Mouse (Mus musculus) liver, embryonic 15.5 days (tissue): ENCODE measurements around the gene Map3k11. TPM values are rescaled to one million over a fixed set of nuclear protein-coding genes. Genes with fewer than 3 reads are reported as not detected.

Source experiments
- ATAC-seq: fragments of 200-750 bp; cut with Nextera tagmentation; 2 replicates; pipeline ENCODE4 v1.8.0; 2017; ENCODE audit warnings: moderate number of reproducible peaks, mild to moderate bottlenecking, moderate library complexity; ENCODE audit not compliant: insufficient read depth
- H3K27ac ChIP-seq: fragments of 300-500 bp; sonication (generic); replicated peaks from 2 replicates; pipeline ENCODE4 v1.5.1; 2015; ENCODE audit warnings: mild to moderate bottlenecking, inconsistent platforms
- H3K27me3 ChIP-seq: fragments of 300-500 bp; sonication (generic); 2 replicates; pipeline ENCODE4 v1.6.1; 2015; ENCODE audit warnings: mild to moderate bottlenecking, inconsistent platforms
- H3K36me3 ChIP-seq: fragments of 300-500 bp; sonication (generic); replicated peaks from 2 replicates; pipeline ENCODE4 v1.6.1; 2015; ENCODE audit warnings: moderate library complexity, mild to moderate bottlenecking, inconsistent platforms
- H3K4me1 ChIP-seq: fragments of 300-500 bp; sonication (generic); replicated peaks from 2 replicates; pipeline ENCODE4 v1.6.1; 2015; ENCODE audit warnings: inconsistent platforms
- H3K4me2 ChIP-seq: fragments of 300-500 bp; sonication (generic); 2 replicates; pipeline ENCODE4 v1.6.1; 2015; ENCODE audit warnings: moderate library complexity, mild to moderate bottlenecking, inconsistent platforms
- H3K4me3 ChIP-seq: fragments of 300-500 bp; sonication (generic); replicated peaks from 2 replicates; pipeline ENCODE4 v1.5.1; 2015; ENCODE audit warnings: mild to moderate bottlenecking, inconsistent platforms
- H3K9ac ChIP-seq: fragments of 300-500 bp; sonication (generic); 2 replicates; pipeline ENCODE4 v1.6.1; 2015; ENCODE audit warnings: moderate library complexity, mild to moderate bottlenecking, inconsistent platforms
- H3K9me3 ChIP-seq: fragments of 300-500 bp; sonication (generic); replicated peaks from 2 replicates; pipeline ENCODE4 v1.6.1; 2016; ENCODE audit warnings: inconsistent platforms
- WGBS: fragments of 180-500 bp; shearing (Covaris S2); methylation state at CpG from one replicate; pipeline ENCODE4 v1.1.7; 2015; ENCODE audit warnings: mixed read lengths; ENCODE audit not compliant: insufficient replicate concordance; 5-methylcytosine and 5-hydroxymethylcytosine counted together
- polyA plus RNA-seq: library from polyadenylated mRNA; unstranded; fragments of >200 nt; fragmentation: Nextera tagmentation; extraction: Ambion mirVana; gene quantifications from 2 replicates; pipeline ENCODE4 v1.2.1, GENCODE M21; 2015

Map3k11 gene
- polyA plus RNA-seq = 16.8 and 18.4 TPM in 2 replicates

DNA sequence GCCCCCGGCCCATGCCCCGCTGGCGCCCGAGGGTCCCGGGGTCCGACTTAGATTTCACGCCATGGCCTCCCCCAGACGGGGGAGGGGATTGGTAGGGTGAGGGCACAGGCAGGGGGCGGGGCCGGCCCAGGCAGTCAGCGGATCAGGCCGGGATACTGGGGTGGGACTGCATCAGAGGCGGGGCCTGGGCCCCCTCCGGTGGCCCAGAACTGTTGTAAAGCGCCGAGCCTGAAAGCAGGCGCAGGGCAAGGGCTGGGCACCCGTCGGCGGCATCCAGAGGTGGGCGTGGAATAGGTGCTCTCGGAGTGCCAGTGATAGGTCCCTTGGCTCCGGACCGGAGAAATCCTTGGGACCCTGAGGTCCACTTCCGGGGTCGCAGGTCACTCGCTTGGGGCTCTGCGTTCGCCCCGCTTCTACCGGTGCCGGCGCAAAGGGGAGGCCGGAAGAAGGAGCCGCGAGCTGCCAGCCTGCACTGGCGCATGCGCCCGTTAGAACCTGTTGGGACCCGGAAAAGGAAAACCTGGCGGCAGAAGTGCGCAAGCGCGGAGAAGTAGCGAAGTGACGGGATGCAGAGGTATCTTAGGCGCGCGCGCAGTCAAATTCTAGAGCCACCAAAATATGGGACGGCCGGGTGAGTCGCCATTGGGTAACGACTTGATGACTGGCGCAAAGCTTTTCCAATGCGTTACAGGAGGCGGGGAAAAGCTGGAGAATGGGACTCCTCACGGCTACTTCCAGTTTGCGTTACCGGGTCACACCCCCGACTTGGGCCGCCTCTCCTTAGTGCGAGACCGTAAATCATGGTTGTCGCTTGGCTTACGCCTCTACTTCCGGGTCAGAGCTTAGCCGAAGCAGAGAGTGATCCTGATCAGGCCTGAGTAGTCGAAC lies at the start of gene Map3k11, which contains the start of gene Pcnx3:
Gene Map3k11, plus strand, starts transcription at position 543 of the 888 bp plus-strand sequence.
Gene Pcnx3, minus strand, starts transcription at position 709 of the 888 bp plus-strand sequence.
- WGBS = under 1% methylated on average over 69 of the region's 69 CpGs
- peak within 1 kb of the TSS; percentile 95 for H3K27ac ChIP-seq
- peak within 1 kb of the TSS; percentile 84 for H3K4me3 ChIP-seq
- peaks cover 62% of the 10 kb centered on the region for H3K36me3 ChIP-seq
- H3K4me1 ChIP-seq = peaks cover 82% of the 10 kb centered on the region
- H3K9me3 ChIP-seq = no peaks in the 10 kb centered on the region
- H3K27me3 ChIP-seq = no peaks in the 10 kb centered on the region
- peak within 1 kb of the TSS; percentile 90 for H3K9ac ChIP-seq
- H3K4me2 ChIP-seq = peak within 1 kb of the TSS; percentile 99
- ATAC-seq = peak; percentile 82

GRCm38 (mm10) chr19:5640339-5640738 lies 48.2 kb upstream of the Map3k11 start:
- 86% methylated on average over 9 of the region's 9 CpGs for WGBS
- Histone ChIP-seq H3K36me3 (peaks cover 64% of the 10 kb centered on the region), H3K9me3 (no peaks in the 10 kb centered on the region), H3K4me2 (no peak overlapping the region), H3K27me3 (no peaks in the 10 kb centered on the region), H3K9ac (no peak overlapping the region), H3K27ac (no peak overlapping the region), H3K4me1 (peaks cover 49% of the 10 kb centered on the region), H3K4me3 (no peak overlapping the region)
- no peak for ATAC-seq

- Histone ChIP-seq H3K9ac (no peak overlapping the region), H3K4me1 (peaks cover 44% of the 10 kb centered on the region), H3K9me3 (no peaks in the 10 kb centered on the region), H3K36me3 (peaks cover 71% of the 10 kb centered on the region), H3K27ac (no peak overlapping the region), H3K4me3 (no peak overlapping the region), H3K27me3 (no peaks in the 10 kb centered on the region), H3K4me2 (no peak overlapping the region)
- no peak for ATAC-seq
- WGBS = 80% methylated on average over 17 of the region's 17 CpGs
Observed at GRCm38 (mm10) chr19:5641021-5641420, 47.5 kb upstream of the Map3k11 start.

DNA sequence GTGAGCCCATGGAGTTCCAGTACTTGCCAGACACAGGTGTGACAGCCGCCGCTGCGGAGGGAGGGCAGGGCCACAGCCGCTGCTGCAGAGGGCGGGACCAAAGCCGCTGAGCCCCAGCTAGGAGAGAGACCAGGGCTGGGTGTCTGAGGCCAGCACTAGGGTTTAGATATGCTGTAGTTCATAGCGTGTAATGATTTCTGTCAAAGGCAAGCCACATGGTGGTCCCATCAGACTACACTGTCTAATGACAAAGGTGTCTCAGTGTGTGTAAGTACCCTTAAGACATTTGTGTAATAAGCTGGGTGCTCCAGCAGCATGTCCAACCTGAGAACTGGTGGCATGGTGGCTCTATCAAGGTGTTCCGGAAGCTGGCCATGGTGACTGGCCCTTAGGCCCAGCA lies 46.9 kb upstream of the Map3k11 start:
- Histone ChIP-seq H3K36me3 (peaks cover 76% of the 10 kb centered on the region), H3K27ac (no peak overlapping the region)
- 84% methylated on average over 8 of the region's 8 CpGs for WGBS

DNA sequence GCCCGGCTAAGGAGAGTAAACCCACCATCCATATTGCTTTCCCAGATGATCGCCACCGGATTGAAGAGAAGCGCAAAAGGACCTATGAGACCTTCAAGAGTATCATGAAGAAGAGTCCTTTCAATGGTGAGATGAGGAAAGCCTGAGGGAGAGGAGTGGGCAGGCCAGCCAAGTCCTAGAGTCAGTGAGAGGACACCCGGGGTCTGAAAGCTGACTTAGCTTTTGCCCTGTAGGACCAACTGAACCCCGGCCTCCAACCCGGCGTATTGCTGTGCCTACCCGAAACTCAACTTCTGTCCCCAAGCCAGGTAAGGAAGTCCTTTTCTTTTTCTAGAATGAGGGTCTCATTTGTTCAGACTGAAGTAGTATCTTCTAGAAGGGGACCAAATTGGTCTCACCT lies 43.3 kb upstream of the Map3k11 start:
- no peak overlapping the region for H3K4me3 ChIP-seq
- peaks cover 75% of the 10 kb centered on the region for H3K36me3 ChIP-seq
- no peak overlapping the region for H3K4me2 ChIP-seq
- peaks cover 29% of the 10 kb centered on the region for H3K4me1 ChIP-seq
- 94% methylated on average over 9 of the region's 9 CpGs for WGBS
- no peak for ATAC-seq
- no peaks in the 10 kb centered on the region for H3K9me3 ChIP-seq
- H3K27me3 ChIP-seq = no peaks in the 10 kb centered on the region
- no peak overlapping the region for H3K27ac ChIP-seq
- H3K9ac ChIP-seq = no peak overlapping the region

More for the DNA sequence above, 46.9 kb upstream of the Map3k11 start:
- Histone ChIP-seq H3K27me3 (no peaks in the 10 kb centered on the region), H3K4me1 (peaks cover 38% of the 10 kb centered on the region), H3K4me3 (no peak overlapping the region), H3K9ac (no peak overlapping the region), H3K4me2 (no peak overlapping the region), H3K9me3 (no peaks in the 10 kb centered on the region)
- ATAC-seq = no peak

- Histone ChIP-seq H3K9ac (no peak overlapping the region), H3K36me3 (peaks cover 75% of the 10 kb centered on the region), H3K27ac (no peak overlapping the region), H3K9me3 (no peaks in the 10 kb centered on the region), H3K4me1 (peaks cover 32% of the 10 kb centered on the region), H3K4me3 (no peak overlapping the region), H3K4me2 (no peak overlapping the region), H3K27me3 (no peaks in the 10 kb centered on the region)
- no peak for ATAC-seq
- 80% methylated on average over 8 of the region's 8 CpGs for WGBS
Observed at GRCm38 (mm10) chr19:5646731-5647330, 41.7 kb upstream of the Map3k11 start.

DNA sequence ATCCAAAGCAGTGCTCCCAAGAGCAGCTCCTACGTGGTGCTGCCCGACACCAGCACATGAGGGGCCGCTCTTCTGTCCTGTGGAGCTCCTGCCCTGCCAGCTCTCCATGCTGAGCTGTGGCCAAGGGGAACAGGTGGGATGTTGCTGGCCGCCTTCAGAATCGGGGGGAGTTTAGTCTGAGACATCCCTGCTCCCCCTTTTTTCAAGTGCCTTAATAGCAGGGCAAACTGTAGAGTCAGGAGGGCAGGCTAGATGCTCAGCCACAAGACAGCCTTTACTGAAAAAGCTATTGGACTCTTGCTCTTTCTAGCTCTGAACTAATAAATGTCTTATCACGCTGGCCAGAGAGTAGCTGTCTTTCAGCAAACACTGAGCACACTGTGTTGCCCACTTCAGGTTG lies 40.8 kb upstream of the Map3k11 start:
- ATAC-seq = no peak
- Histone ChIP-seq H3K27ac (0 out of 2 replicates have a peak overlapping the region, but pooled peaks have one; percentile 9), H3K9me3 (no peaks in the 10 kb centered on the region), H3K4me1 (peaks cover 41% of the 10 kb centered on the region), H3K27me3 (no peaks in the 10 kb centered on the region), H3K36me3 (peaks cover 75% of the 10 kb centered on the region), H3K4me3 (no peak overlapping the region), H3K4me2 (no peak overlapping the region; the same call in 1 of the 2 replicates), H3K9ac (no peak overlapping the region)
- 90% methylated on average over 6 of the region's 6 CpGs for WGBS

DNA sequence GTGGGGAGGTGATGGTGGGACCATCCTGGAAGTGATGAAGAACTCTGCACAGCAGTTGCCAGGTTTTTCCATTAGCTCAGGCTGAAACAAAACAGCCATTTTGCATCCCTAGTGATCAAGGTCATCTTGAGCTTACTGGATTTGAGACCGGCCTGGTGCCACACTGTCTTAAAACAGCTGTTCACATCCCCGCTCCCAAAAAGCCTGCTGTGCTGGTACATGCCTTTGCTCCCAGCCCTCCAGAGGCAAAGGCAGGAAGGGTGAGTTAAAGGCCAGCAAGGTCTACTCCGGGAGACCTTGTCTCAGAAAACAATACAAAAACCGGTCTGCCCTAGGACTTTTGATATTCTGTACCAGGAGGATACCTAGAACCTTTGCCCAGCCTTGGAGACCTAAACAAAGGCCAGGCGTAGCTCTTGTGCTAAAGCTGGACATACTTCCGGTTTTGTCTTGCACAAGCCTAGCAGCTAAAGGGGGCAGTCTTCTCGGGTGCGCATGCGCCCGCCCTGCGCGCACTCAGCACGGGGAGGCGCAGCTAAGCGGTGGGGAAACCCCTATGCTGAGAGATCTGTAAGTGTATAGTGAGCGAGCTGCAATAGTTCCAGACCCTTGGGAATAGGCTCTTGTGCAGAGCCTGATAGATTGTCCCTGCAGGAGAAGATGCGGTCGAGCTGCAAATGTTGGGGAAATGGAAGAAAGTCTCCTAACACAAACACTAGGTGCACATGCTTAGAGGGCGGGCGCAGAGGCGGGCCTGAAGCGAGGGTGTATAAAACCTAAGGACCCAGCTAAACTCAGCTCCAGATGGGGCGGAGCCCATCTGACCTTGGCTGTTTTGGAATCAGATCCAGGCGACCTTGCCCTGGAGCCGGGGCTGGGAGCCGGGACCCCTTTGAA lies 39.9 kb upstream of the Map3k11 start:
- H3K9me3 ChIP-seq = no peaks in the 10 kb centered on the region
- H3K4me1 ChIP-seq = peaks cover 45% of the 10 kb centered on the region
- peak; percentile 75 for ATAC-seq
- peak overlapping the region; percentile 41 for H3K9ac ChIP-seq
- H3K27me3 ChIP-seq = no peaks in the 10 kb centered on the region
- peaks cover 76% of the 10 kb centered on the region for H3K36me3 ChIP-seq
- peak overlapping the region; percentile 72 for H3K4me2 ChIP-seq
- 8% methylated on average over 26 of the region's 26 CpGs for WGBS
- peak overlapping the region; percentile 46 for H3K4me3 ChIP-seq
- peak overlapping the region; percentile 74 for H3K27ac ChIP-seq

GRCm38 (mm10) chr19:5649298-5649741 lies 39.2 kb upstream of the Map3k11 start:
- peak overlapping the region; percentile 41 for H3K9ac ChIP-seq
- peak overlapping the region; percentile 46 for H3K4me3 ChIP-seq
- H3K4me2 ChIP-seq = peak overlapping the region; percentile 72
- no peaks in the 10 kb centered on the region for H3K27me3 ChIP-seq
- peak overlapping the region; percentile 73 for H3K27ac ChIP-seq
- peak; percentile 14 for ATAC-seq
- WGBS = 45% methylated on average over 6 of the region's 6 CpGs
- peaks cover 76% of the 10 kb centered on the region for H3K36me3 ChIP-seq
- no peaks in the 10 kb centered on the region for H3K9me3 ChIP-seq
- peaks cover 51% of the 10 kb centered on the region for H3K4me1 ChIP-seq

DNA sequence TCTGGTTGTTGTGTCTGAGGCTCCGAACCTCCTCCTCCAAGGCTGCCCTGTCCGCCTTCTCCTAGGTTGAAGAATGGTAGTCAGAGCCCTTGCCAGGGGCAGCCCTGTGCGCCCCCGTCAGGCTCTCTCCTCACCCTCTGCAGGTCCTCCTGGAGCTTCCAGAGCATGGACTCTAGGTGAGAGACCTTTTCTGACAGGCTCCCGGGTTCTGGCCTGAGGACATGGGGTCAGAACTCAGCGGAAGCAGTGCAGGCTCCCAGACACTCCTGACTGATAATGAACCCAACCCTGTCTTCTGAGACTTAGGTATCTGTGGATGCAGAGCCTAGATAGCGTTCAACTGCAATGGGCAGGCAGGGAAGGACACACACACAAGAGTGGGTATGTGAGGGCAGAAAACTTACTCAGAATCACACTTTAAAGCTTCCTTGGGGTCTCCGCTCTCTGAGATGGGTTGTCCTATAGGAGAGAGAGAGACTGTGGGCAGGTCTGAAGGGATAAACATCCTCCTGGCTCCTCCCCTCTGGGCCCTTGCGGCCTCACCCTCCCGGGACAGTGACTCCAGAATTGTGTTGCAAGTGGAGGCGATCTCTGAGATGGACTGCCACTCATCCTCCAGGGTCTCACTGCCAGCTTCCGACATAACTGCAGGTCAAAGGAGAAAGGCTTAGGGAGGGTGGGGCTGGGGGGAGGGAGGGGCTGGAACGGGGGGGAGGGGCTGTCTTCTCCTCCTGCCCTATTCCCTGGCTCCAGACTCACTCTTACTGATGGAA lies 36.9 kb upstream of the Map3k11 start:
- Histone ChIP-seq H3K4me2 (no peak overlapping the region), H3K27ac (peak overlapping the region; percentile 19), H3K4me1 (peaks cover 57% of the 10 kb centered on the region), H3K27me3 (no peaks in the 10 kb centered on the region), H3K4me3 (no peak overlapping the region), H3K9ac (no peak overlapping the region), H3K36me3 (peaks cover 77% of the 10 kb centered on the region), H3K9me3 (no peaks in the 10 kb centered on the region)
- ATAC-seq = no peak
- 63% methylated on average over 13 of the region's 13 CpGs for WGBS
